Mouse (Mus musculus) heart, embryonic 16.5 days (tissue): ENCODE measurements at regions not wholly inside any gene's neighbourhood (a gene's known extent, or its start where the extent isn't known, plus 50 kb on each side); places are given as distances from the start of the nearest gene placed in this dataset.

Experiments used
- ATAC-seq: fragments of 200-750 bp; cut with Nextera tagmentation; replicated peaks from 2 replicates; pipeline ENCODE4 v1.8.0; 2017; ENCODE audit warnings: moderate number of reproducible peaks; ENCODE audit not compliant: insufficient read depth, low FRiP score; ENCODE audit errors: extremely low read depth
- H3K27ac ChIP-seq: fragments of 300-500 bp; sonication (generic); 2 replicates; pipeline ENCODE4 v1.5.1; 2014; ENCODE audit warnings: mild to moderate bottlenecking, low read length, control low read depth, moderate library complexity
- H3K27me3 ChIP-seq: fragments of 300-500 bp; sonication (generic); 2 replicates; pipeline ENCODE4 v1.6.1; 2014; ENCODE audit warnings: low read length, mixed read lengths; ENCODE audit not compliant: control insufficient read depth, insufficient read depth
- H3K36me3 ChIP-seq: fragments of 300-500 bp; sonication (generic); 2 replicates; pipeline ENCODE4 v1.6.1; 2014; ENCODE audit not compliant: control insufficient read depth, insufficient read depth
- H3K4me1 ChIP-seq: fragments of 300-500 bp; sonication (generic); 2 replicates; pipeline ENCODE4 v1.6.1; 2014; ENCODE audit warnings: low read length, mixed read lengths; ENCODE audit not compliant: control insufficient read depth, insufficient read depth
- H3K4me2 ChIP-seq: fragments of 300-500 bp; sonication (generic); 2 replicates; pipeline ENCODE4 v1.6.1; 2014; ENCODE audit warnings: low read depth, mild to moderate bottlenecking, control low read depth, low read length
- H3K4me3 ChIP-seq: fragments of 300-500 bp; sonication (generic); 2 replicates; pipeline ENCODE4 v1.5.1; 2014; ENCODE audit warnings: mild to moderate bottlenecking, control low read depth, low read length
- H3K9ac ChIP-seq: fragments of 300-500 bp; sonication (generic); 2 replicates; pipeline ENCODE4 v1.6.1; 2014; ENCODE audit warnings: low read length, control low read depth
- H3K9me3 ChIP-seq: fragments of 300-500 bp; sonication (generic); replicated peaks from 2 replicates; pipeline ENCODE4 v1.6.1; 2016; ENCODE audit warnings: low read length; ENCODE audit not compliant: control insufficient read depth
- WGBS: fragments of 180-500 bp; shearing (Covaris S2); extraction: QIAGEN DNeasy Blood & Tissue Kit; methylation state at CpG from one replicate; pipeline ENCODE4 v1.1.7; 2014; 5-methylcytosine and 5-hydroxymethylcytosine counted together

GRCm38 (mm10) chr19:57552964-57553740, 57.7 kb upstream of the Atrnl1 start:
- H3K27ac ChIP-seq: no peak overlapping the region
- H3K4me1 ChIP-seq: no peaks in the 10 kb centered on the region
- H3K36me3 ChIP-seq: no peaks in the 10 kb centered on the region
- no peak overlapping the region for H3K4me3 ChIP-seq
- 83% methylated on average over 11 of the region's 11 CpGs for WGBS
- no peaks in the 10 kb centered on the region for H3K27me3 ChIP-seq
- no peak overlapping the region for H3K4me2 ChIP-seq
- no peaks in the 10 kb centered on the region for H3K9me3 ChIP-seq
- ATAC-seq: no peak
- no peak overlapping the region for H3K9ac ChIP-seq

- Histone ChIP-seq H3K9ac (no peak overlapping the region), H3K4me3 (no peak overlapping the region), H3K9me3 (no peaks in the 10 kb centered on the region), H3K4me1 (no peaks in the 10 kb centered on the region), H3K27ac (no peak overlapping the region), H3K27me3 (no peaks in the 10 kb centered on the region), H3K4me2 (no peak overlapping the region), H3K36me3 (no peaks in the 10 kb centered on the region)
- ATAC-seq: no peak
- WGBS: 82% methylated on average over 6 of the region's 6 CpGs
Measured at GRCm38 (mm10) chr19:57554086-57554485, 56.7 kb upstream of the Atrnl1 start.

DNA sequence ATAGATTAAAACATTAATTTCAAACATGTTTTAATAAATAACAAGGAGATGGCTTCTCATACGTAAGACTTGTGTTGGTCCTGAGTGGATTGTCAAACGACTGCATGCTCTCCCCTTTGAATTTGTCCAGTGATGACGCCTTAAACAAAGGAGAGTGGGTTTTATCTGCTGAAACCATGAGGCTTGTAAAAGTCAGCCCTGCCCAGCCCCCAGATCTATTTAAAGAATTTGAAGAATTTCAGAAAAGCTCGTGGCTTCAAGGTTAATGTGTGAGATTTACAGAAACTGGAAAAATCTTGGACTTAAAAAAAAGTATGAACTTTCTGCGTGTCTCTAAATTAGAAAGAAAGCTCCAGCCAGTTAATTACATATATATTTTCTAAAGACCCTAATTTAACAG, 55.5 kb upstream of the Atrnl1 start:
- no peak for ATAC-seq
- Histone ChIP-seq H3K27me3 (no peaks in the 10 kb centered on the region), H3K4me1 (no peaks in the 10 kb centered on the region), H3K27ac (no peak overlapping the region), H3K9ac (no peak overlapping the region), H3K4me2 (no peak overlapping the region), H3K4me3 (no peak overlapping the region), H3K36me3 (no peaks in the 10 kb centered on the region), H3K9me3 (no peaks in the 10 kb centered on the region)
- WGBS: 34% methylated on average over 5 of the region's 5 CpGs

DNA sequence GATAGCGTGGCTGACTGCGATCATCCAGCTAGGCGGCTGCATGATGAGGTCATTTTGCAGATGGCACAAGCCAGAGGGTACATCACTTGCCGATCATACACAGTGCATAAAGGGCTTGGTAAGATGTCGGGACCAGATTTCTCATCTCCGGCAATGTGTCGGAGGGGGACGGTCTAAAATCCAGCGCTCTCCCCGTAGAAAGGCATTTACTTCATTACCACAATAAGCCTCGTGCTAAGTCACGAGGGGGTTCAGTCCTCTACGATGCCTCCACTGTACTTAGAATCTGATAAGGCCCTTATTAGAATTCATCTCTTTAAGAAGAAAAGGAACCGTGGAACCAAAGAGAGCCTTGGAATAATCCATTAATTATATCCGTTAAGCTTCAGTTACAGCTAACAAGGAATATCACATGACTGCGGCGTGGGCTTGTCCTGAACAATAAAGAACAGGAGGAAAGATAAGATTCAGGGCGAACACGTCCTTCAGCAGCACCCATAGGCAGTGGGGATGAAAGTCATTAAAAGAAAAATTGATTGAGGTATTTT, 52.3 kb upstream of the Atrnl1 start:
- no peak for ATAC-seq
- no peaks in the 10 kb centered on the region for H3K36me3 ChIP-seq
- no peak overlapping the region for H3K9ac ChIP-seq
- H3K27me3 ChIP-seq: no peaks in the 10 kb centered on the region
- H3K9me3 ChIP-seq: no peaks in the 10 kb centered on the region
- 82% methylated on average over 19 of the region's 19 CpGs for WGBS
- no peak overlapping the region for H3K27ac ChIP-seq
- H3K4me1 ChIP-seq: no peaks in the 10 kb centered on the region
- no peak overlapping the region for H3K4me2 ChIP-seq
- H3K4me3 ChIP-seq: no peak overlapping the region

DNA sequence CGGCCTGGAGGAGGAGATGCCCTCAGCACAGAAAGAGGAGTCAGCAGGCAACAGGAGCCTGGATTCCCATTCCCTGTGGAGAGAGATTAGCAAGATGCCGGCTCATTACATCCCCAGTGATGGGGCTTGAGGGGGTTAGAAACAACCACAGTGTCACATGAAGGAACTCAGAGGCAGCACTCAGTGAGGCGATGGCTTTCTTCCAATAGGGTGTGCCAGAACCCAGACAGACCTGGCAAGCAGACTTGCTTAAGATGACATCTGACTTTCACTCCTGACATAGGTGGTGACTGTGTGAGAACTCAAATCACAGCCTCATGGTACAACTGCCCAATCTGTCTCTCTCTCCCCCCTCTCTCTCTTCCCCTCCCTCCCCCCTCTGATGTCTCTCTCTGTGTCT, 50.1 kb upstream of the Atrnl1 start:
- WGBS: 39% methylated on average over 3 of the region's 3 CpGs
- Histone ChIP-seq H3K4me2 (no peak overlapping the region), H3K27ac (no peak overlapping the region), H3K9me3 (no peaks in the 10 kb centered on the region), H3K4me1 (no peaks in the 10 kb centered on the region), H3K36me3 (no peaks in the 10 kb centered on the region), H3K4me3 (no peak overlapping the region), H3K9ac (no peak overlapping the region), H3K27me3 (no peaks in the 10 kb centered on the region)
- ATAC-seq: no peak
